24 mouse cellular contexts compared by ENCODE assay signal in the genomic region with DNA sequence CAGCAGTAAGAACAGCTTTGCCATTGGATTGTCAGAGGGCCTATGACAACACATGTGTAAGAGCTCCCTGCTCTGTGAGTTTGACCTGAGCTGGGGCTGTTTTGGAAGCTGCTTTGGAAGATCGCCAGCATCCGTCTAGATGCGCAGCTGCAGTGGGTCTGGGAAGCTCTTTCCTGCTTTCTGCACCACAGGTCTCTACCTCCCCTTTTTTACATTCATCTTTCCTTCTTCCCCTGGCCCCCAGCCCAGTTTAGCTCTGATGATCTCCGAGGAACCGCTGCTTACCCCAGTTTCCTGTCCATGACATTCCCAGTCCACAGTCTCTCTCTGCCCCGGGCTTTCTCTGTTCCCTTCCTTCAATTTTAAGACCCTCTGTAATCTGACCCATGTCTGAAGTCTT. TPM values are rescaled to one million over a fixed set of nuclear protein-coding genes. Genes with fewer than 3 reads are reported as not detected.
DNase-seq lines count a peak whose midpoint lies in the region; ATAC-seq lines count a peak whose summit lies in the region.
"Had no signal": no experiment of that assay in that cellular context is flagged by ENCODE, and none has a peak within 500 bp of the region (broad histone marks: within the 10 kb centered on the region; RNA-seq: fewer than 3 reads in every experiment).

No protein-coding gene starts in this region.

- H3K27me3 ChIP-seq in limb, embryonic 11.5 days (ENCODE audit: control insufficient read depth, insufficient read depth, low read length): no peaks in the 10 kb centered on the region
- peaks cover 60% of the 10 kb centered on the region for H3K27me3 ChIP-seq in limb, embryonic 10.5 days (ENCODE audit: low read depth, poor library complexity, severe bottlenecking)
- H3K27me3 ChIP-seq in limb, embryonic 13.5 days: peaks cover 2% of the 10 kb centered on the region; the same call in 1 of the 2 replicates
- no peaks in the 10 kb centered on the region for H3K27me3 ChIP-seq in forebrain, embryonic 15.5 days

- H3K27ac ChIP-seq in limb, embryonic 11.5 days (replicated peaks; ENCODE audit: low read depth, low read length): no peak overlapping the region
- no peak overlapping the region for H3K27ac ChIP-seq in limb, embryonic 10.5 days
- no peak overlapping the region for H3K27ac ChIP-seq in limb, embryonic 13.5 days
- H3K27ac ChIP-seq in forebrain, embryonic 15.5 days (replicated peaks): no peak overlapping the region
- H3K27ac ChIP-seq: forebrain, embryonic 10.5 days; hindbrain, embryonic 13.5 days had no signal

- H3K9ac ChIP-seq in limb, embryonic 11.5 days (ENCODE audit: low read length): no peak overlapping the region
- H3K9ac ChIP-seq in limb, embryonic 13.5 days: peak overlapping the region; percentile 8; the same call in 1 of the 2 replicates
- H3K9ac ChIP-seq in forebrain, embryonic 15.5 days (replicated peaks): no peak overlapping the region
- H3K9ac ChIP-seq: hindbrain, embryonic 13.5 days; liver, postnatal 0 days had no signal

- 41% methylated on average over 6 of the region's 6 CpGs for WGBS in limb, embryonic 11.5 days
- 60% methylated on average over 6 of the region's 6 CpGs for WGBS in limb, embryonic 10.5 days
- 28% methylated on average over 6 of the region's 6 CpGs for WGBS in limb, embryonic 13.5 days
- 53% methylated on average over 6 of the region's 6 CpGs for WGBS in forebrain, embryonic 15.5 days

- no peak overlapping the region for H3K4me2 ChIP-seq in limb, embryonic 11.5 days (ENCODE audit: low read depth, severe bottlenecking)
- H3K4me2 ChIP-seq in limb, embryonic 13.5 days (replicated peaks): peak overlapping the region; percentile 19
- H3K4me2 ChIP-seq in forebrain, embryonic 15.5 days (replicated peaks): no peak overlapping the region
- H3K4me2 ChIP-seq: hindbrain, embryonic 13.5 days; midbrain, embryonic 11.5 days had no signal

- peaks cover 3% of the 10 kb centered on the region; the same call in 1 of the 2 replicates for H3K4me1 ChIP-seq in limb, embryonic 11.5 days (ENCODE audit: control insufficient read depth, insufficient read depth, low read length)
- peaks cover 16% of the 10 kb centered on the region for H3K4me1 ChIP-seq in limb, embryonic 10.5 days
- peaks cover 44% of the 10 kb centered on the region for H3K4me1 ChIP-seq in limb, embryonic 13.5 days
- peaks cover 5% of the 10 kb centered on the region; the same call in 1 of the 2 replicates for H3K4me1 ChIP-seq in forebrain, embryonic 15.5 days
- H3K4me1 ChIP-seq: hindbrain, embryonic 13.5 days had no signal

- no peak overlapping the region for H3K4me3 ChIP-seq in limb, embryonic 11.5 days (ENCODE audit: low read depth, low read length)
- H3K4me3 ChIP-seq in limb, embryonic 10.5 days: no peak overlapping the region
- H3K4me3 ChIP-seq in limb, embryonic 13.5 days: no peak overlapping the region
- H3K4me3 ChIP-seq in forebrain, embryonic 15.5 days: no peak overlapping the region
- H3K4me3 ChIP-seq: forebrain, embryonic 10.5 days; hindbrain, embryonic 13.5 days; myocyte had no signal

- peak; percentile 14 for DNase-seq in heart, postnatal 4 days
- DNase-seq in heart, adult 11 months: no peak
- DNase-seq in limb, embryonic 11.5 days (ENCODE audit: low spot score): no peak
- no peak for DNase-seq in limb, embryonic 10.5 days (ENCODE audit: low spot score)
- peak; percentile 13 for DNase-seq in right cerebral cortex, postnatal 4 days
- DNase-seq in right cerebral cortex, adult 18-20 months: no peak
- DNase-seq: B cell, adult 2 months; cerebellum, adult 11 months; cerebellum, postnatal 36 days; kidney, adult 9 months; layer of hippocampus, adult 9-11 months; liver, postnatal 0 days; lung, postnatal 4 days; spleen, adult 18-20 months; thymus, postnatal 4 days had no signal

- 0 out of 2 replicates have a peak, but pooled peaks have one; percentile 44 for ATAC-seq in limb, embryonic 11.5 days (ENCODE audit: insufficient number of reproducible peaks, low FRiP score, low TSS enrichment, low read depth)
- ATAC-seq in limb, embryonic 13.5 days (ENCODE audit: low FRiP score, low read depth): peak; percentile 68; the same call in 1 of the 2 replicates
- ATAC-seq in forebrain, embryonic 15.5 days (replicated peaks): no peak
- ATAC-seq: liver, postnatal 0 days had no signal

- no peaks in the 10 kb centered on the region for H3K9me3 ChIP-seq in limb, embryonic 11.5 days (ENCODE audit: control insufficient read depth, low read length)
- peaks cover 5% of the 10 kb centered on the region; the same call in 1 of the 2 replicates for H3K9me3 ChIP-seq in limb, embryonic 10.5 days (replicated peaks)
- peaks cover 6% of the 10 kb centered on the region for H3K9me3 ChIP-seq in limb, embryonic 13.5 days
- no peaks in the 10 kb centered on the region for H3K9me3 ChIP-seq in forebrain, embryonic 15.5 days
- H3K9me3 ChIP-seq: hindbrain, embryonic 13.5 days had no signal

- H3K36me3 ChIP-seq in limb, embryonic 11.5 days (ENCODE audit: control insufficient read depth, insufficient read depth, low read length): no peaks in the 10 kb centered on the region
- peaks cover 9% of the 10 kb centered on the region for H3K36me3 ChIP-seq in limb, embryonic 10.5 days
- H3K36me3 ChIP-seq in limb, embryonic 13.5 days: peaks cover 6% of the 10 kb centered on the region
- no peaks in the 10 kb centered on the region for H3K36me3 ChIP-seq in forebrain, embryonic 15.5 days
- H3K36me3 ChIP-seq: hindbrain, embryonic 13.5 days had no signal

RNA-seq across cellular contexts. Expression of a gene that starts 25.9 kb away (rescaled TPM):
- not detected for total RNA-seq in heart, postnatal 4 days (2021)
- polyA plus RNA-seq in limb, embryonic 11.5 days (2014; fragmentation: Nextera tagmentation; extraction: Ambion mirVana): 14.0 and 15.5 TPM in 2 replicates
- polyA plus RNA-seq in limb, embryonic 10.5 days (2016; fragmentation: Nextera tagmentation; extraction: Ambion mirVana): 12.0 and 12.7 TPM in 2 replicates
- 18.7 and 18.9 TPM in 2 replicates for polyA plus RNA-seq in limb, embryonic 13.5 days (2015; fragmentation: Nextera tagmentation; extraction: Ambion mirVana)
- 14.7 and 19.9 TPM in 2 replicates for polyA plus RNA-seq in forebrain, embryonic 15.5 days (2015; fragmentation: Nextera tagmentation; extraction: Ambion mirVana)
- total RNA-seq: heart, adult 8-10 months; neutrophil, adult 5-6 weeks had no signal
- polyA plus RNA-seq: heart, postnatal 0 days; liver, postnatal 0 days; myocyte had no signal

Comparison
In these comparisons a context has a peak if more than half of its experiments do, and no peak if none do; other contexts are left out.
1. DNase-seq: peak in heart, postnatal 4 days (single experiment) and right cerebral cortex, postnatal 4 days (single experiment); none in heart, adult 11 months (single experiment), limb, embryonic 11.5 days (single experiment), limb, embryonic 10.5 days (single experiment) and right cerebral cortex, adult 18-20 months (single experiment).